Mouse (Mus musculus): ENCODE measurements around the gene AW209491.

The AW209491 gene

GRCm38 (mm10) chr13:14629726-14630641, at the start of gene AW209491:
Gene AW209491, plus strand, starts transcription at chr13:14630154.
- DNase-seq (ENCODE audit: low read depth, low spot score) = peak; percentile 93

- DNase-seq (ENCODE audit: low read depth, low spot score) = no peak
Measured at GRCm38 (mm10) chr13:14580392-14580791, 49.6 kb upstream of the AW209491 start.

- DNase-seq (ENCODE audit: low read depth, low spot score) = no peak
Measured at GRCm38 (mm10) chr13:14602744-14603143, 27.2 kb upstream of the AW209491 start.

DNA sequence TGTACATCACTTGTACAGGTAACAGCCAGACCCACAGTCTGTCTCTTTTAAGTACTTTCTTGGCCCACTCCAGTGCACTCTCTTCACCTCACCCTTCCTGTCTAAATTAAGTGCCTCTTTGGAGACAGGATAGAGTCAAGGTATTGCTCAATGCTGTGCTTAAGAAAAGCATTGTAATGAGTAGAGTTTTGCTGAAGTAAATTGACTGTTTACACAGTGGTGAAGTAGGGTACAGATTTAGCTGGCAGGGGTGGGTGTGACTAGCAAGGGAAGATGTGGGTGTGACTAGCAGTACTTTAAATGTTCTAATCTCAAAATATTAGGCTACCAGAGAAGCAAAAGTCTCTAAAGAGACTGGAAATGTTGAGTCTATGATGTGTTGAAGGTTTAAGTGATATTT, 22.3 kb upstream of the AW209491 start:
- no peak for DNase-seq (ENCODE audit: low read depth, low spot score)

GRCm38 (mm10) chr13:14612463-14612862, 17.5 kb upstream of the AW209491 start:
- no peak for DNase-seq (ENCODE audit: low read depth, low spot score)

- DNase-seq (ENCODE audit: low read depth, low spot score) = peak; percentile 100
Measured at GRCm38 (mm10) chr13:14612926-14613529, 16.9 kb upstream of the AW209491 start, which contains the start of the genes Mrpl32 and Psma2. Gene Mrpl32, minus strand, starts transcription at chr13:14613165. Gene Psma2, plus strand, starts transcription at chr13:14613240.

DNA sequence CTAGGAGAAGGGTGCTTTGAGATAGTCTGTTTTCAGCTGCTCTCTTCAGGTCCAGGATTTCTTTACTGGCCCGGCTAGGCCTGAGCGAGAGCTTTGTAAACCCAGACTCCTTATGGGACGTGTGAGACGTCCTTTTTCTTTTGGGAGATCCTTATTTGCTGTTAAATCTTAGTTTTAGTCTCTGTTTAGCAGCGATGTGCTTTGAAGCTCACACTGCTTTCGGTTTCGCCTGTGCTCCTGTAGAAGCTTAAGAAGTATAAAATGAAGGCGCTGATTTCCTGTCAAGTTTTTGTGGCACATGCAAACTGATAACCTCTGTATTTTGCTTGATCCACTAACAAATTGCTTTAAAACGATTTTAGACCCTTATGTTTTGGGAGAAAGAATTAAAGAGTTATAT, 16.4 kb upstream of the AW209491 start:
- DNase-seq (ENCODE audit: low read depth, low spot score) = peak; percentile 6

DNA sequence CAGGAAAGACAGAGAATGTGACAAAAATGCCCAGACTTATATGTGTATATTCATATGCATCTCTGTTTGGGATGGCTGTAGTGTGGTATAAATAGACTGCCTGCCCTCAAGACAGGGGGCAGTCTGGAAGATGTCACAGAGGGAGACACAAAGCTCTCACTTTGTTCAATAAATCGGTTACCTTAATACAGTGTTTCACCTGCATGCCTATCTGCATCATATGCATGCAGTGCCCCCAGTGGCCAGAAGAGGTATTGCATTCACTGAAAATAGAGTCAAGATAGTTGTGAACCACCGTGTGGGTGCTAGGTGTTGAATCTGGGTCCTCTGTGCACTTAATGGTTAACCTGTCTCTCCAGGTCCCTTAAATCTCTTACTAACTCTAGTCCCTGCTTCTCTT, 11.2 kb upstream of the AW209491 start:
- peak; percentile 70 for DNase-seq (ENCODE audit: low read depth, low spot score)

DNA sequence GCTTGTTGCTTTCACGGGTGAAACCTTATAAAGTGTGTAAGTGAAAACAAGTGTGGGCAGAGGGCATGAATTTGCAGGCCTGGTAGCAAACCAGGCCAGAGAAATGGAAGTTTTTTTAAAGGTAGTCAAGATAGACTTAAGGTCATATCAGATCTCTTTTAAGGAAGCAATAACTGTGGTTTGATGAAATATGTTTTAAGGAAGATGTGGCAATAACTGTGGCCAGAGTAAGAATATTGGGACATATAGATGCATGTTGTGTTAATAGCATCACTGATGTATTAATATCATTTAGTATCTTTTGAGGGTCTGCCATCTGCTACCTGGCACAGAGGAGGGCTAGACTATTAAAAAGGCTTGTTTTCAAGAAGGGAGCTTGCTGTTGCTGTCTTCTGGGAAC, 10.0 kb downstream of the AW209491 start:
- DNase-seq (ENCODE audit: low read depth, low spot score) = no peak

GRCm38 (mm10) chr13:14649301-14649700, 19.3 kb downstream of the AW209491 start:
- DNase-seq (ENCODE audit: low read depth, low spot score) = peak; percentile 56

DNA sequence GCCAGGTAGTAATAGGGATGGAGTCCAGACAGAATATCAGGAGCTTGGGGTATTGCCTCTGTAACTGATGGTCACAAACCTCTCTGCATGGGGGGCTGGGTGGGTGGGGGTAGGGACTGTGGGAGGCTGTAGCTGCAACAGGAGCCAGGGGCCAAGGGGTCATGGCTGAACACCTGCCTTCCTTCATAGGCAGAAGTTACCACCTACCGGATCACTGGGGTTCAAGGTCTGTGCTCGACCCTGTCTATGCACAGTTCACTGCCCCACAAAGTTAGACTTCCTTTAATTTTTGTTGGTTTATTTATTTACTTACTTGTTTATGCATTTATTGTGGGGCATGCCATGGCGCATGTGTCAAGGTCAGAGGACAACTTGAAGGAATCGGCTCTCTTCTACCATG, 37.2 kb downstream of the AW209491 start:
- no peak for DNase-seq (ENCODE audit: low read depth, low spot score)

- DNase-seq (ENCODE audit: low read depth, low spot score) = peak; percentile 35
Measured at GRCm38 (mm10) chr13:14670342-14670741, 40.4 kb downstream of the AW209491 start.
